Mouse (Mus musculus) ovary, adult 2 months (tissue): ENCODE data around the gene Baiap2. TPM values are rescaled to one million over a fixed set of nuclear protein-coding genes. Genes with fewer than 3 reads are reported as not detected.

Source experiments
- polyA plus RNA-seq: library from polyadenylated mRNA; depleted of rRNA; stranded (reverse); fragments of >200 nt; gene quantifications from 2 replicates; pipeline ENCODE4 v1.2.3, GENCODE M21; 2012; rRNA removed

The Baiap2 gene
- 64.1 and 66.1 TPM in 2 replicates for polyA plus RNA-seq

DNA sequence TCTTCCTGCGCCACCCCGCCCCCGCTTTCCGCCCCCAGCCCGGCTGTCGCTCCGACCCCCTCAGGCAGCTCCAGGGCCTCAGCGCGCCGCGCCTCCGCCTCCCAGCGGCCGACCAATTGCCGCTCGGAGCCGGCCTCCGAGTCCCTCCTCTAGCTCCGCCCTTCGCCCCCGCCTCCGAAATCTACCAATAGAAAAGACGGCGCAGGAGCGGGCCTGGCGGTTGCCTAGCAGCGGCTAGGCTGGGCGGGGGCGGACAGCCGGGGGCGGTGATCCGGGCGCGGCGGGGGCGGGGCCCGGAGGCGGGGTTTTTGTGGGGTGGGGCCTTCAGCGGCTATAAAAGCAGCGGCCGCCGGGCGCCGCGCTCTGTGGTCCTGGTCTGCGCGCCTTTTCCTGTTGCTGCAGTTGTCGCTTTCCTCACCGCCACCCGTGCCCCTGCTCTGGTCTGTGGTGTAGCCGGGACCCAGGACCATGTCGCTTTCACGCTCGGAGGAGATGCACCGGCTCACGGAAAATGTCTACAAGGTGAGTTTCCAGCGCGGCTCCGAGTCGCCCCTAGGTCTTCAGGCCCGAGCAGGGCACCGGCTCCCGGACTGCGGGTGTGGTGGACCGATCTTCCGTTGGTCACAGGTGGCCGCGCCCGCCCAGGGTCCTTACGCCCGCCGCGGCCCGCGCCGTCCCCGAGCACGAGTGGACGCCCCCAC, at the start of gene Baiap2:
TSS of gene Baiap2 (plus strand) at position 37 of the 701 bp plus-strand sequence.

DNA sequence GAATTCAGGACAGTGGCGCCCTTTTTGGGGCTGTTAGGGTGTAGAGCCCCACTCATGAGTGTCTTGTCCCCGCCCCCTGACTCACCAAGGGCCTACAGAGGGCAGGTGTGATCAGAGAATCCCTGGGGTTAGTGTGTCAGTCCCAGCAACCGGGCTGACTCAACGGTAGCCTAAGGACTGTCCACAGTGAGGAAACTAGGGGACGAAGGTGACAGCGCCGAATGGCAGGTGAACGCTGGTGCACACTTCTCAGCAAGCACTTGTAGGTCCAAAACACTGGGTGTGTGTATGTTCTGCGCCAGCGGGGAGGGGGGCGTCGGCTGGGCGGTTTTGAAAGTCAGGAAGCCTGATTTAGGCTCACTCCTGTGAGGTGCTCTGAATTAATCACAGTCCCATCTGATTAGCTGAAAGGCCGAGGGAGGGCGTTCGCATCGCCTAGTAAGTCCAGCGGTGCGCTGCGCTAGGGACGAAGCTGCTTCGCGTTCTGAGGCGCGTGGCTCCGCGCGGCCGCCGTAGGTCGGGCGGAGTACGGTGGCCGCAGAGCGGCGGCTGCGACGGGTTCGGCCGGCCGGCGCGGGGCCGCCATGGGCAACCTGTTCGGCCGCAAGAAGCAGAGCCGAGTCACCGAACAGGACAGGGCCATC, 29.1 kb upstream of the Baiap2 start, which contains the start of gene Chmp6:
TSS of gene Chmp6 (plus strand) at position 151 of the 644 bp plus-strand sequence.

DNA sequence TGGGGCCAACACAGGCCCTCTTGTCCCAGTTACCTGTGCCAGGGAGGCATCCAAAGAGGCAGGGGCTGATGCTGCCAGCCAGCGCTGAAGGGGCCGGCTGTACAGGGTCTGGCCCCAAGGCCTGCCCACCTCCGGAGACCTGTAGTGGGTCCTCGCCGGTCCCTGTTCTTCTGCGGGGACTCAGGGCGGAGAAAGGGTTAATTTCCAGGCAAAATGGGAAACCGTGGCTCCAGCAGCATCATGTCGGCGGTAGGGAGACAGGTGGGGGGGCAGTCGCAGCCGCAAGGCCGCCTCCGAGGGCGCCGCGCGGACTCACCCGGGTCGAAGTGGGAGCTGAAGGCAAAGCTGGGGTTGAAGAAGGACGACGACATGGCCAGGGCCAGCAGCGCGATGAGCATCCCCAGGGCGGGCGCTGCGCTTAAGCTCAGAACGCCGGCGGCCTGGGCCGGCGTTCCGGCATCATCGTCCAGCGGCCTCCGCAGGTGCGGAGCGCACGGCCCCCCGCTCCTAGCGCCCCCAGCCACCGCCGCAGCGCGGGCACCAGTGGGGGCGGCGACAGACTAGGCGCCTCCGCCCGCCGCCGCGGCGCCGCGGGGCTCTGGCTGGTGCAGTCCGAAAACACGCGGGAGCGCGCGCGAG, 104.1 kb downstream of the Baiap2 start, which contains the start of gene Aatk:
TSS of gene Aatk (minus strand) at position 615 of the 639 bp plus-strand sequence.

Other genes starting within 250 kb of the Baiap2 start
- gene Chmp6, start 29.3 kb upstream of the Baiap2 start, polyA plus RNA-seq, result 68.5 and 82.9 TPM in 2 replicates
- gene Aatk, start 104.4 kb downstream of the Baiap2 start, polyA plus RNA-seq, result 12.1 and 12.9 TPM in 2 replicates
- gene Cep131, start 144.1 kb downstream of the Baiap2 start, polyA plus RNA-seq, result 29.9 and 36.9 TPM in 2 replicates
- 43.9 and 58.4 TPM in 2 replicates for gene Tepsin, start 156.0 kb downstream of the Baiap2 start, polyA plus RNA-seq
- 63.7 and 66.4 TPM in 2 replicates for gene Ndufaf8, start 156.2 kb downstream of the Baiap2 start, polyA plus RNA-seq
- 224 and 236 TPM in 2 replicates for gene Slc38a10, start 208.6 kb downstream of the Baiap2 start, polyA plus RNA-seq